Mouse (Mus musculus) MEL (cell line): ENCODE measurements at regions not wholly inside any gene's neighbourhood (a gene's known extent, or its start where the extent isn't known, plus 50 kb on each side); places are given as distances from the start of the nearest gene placed in this dataset.

Experiments used
- DNase-seq: peaks from one replicate; pipeline ENCODE4 v3.0.0; 2011; ENCODE audit warnings: low read depth, low spot score
- H3K27ac ChIP-seq: 2 replicates; pipeline ENCODE4 v1.5.1; 2012; ENCODE audit warnings: low read depth, mild to moderate bottlenecking, control low read depth, low read length, moderate library complexity; ENCODE audit not compliant: control insufficient read depth
- H3K27me3 ChIP-seq, 2 experiments: fragments of 150-350 bp in 1 of 2; sonication (generic) in 1 of 2; 2 replicates each; pipeline ENCODE4 v1.6.1; 2012; ENCODE audit warnings: low read length in 2 of 2, mild to moderate bottlenecking in 2 of 2, improper control_type of control experiment in 1 of 2, moderate library complexity in 1 of 2; ENCODE audit not compliant: insufficient read depth in 2 of 2, control insufficient read depth in 1 of 2
- H3K36me3 ChIP-seq, 2 experiments: 2 replicates each; pipeline ENCODE4 v1.6.1; 2012 to 2014; ENCODE audit warnings: low read length in 2 of 2, improper control_type of control experiment in 1 of 2, inconsistent platforms in 1 of 2, mild to moderate bottlenecking in 1 of 2; ENCODE audit not compliant: insufficient read depth in 2 of 2, control insufficient read depth in 1 of 2
- H3K4me1 ChIP-seq, 2 experiments: fragments of 150-350 bp in 1 of 2; sonication (generic) in 1 of 2; 2 replicates each; pipeline ENCODE4 v1.6.1; 2012; ENCODE audit warnings: low read length in 2 of 2, improper control_type of control experiment in 1 of 2, mild to moderate bottlenecking in 1 of 2; ENCODE audit not compliant: insufficient read depth in 2 of 2, control insufficient read depth in 1 of 2
- H3K4me3 ChIP-seq, 2 experiments: fragments of 150-350 bp in 1 of 2; sonication (generic) in 1 of 2; 2 replicates each; pipeline ENCODE4 v1.5.1; 2012; ENCODE audit warnings: low read depth in 2 of 2, low read length in 2 of 2, mild to moderate bottlenecking in 2 of 2, moderate library complexity in 2 of 2, control low read depth in 1 of 2, improper control_type of control experiment in 1 of 2; ENCODE audit not compliant: control insufficient read depth in 1 of 2, insufficient read depth in 1 of 2
- H3K79me2 ChIP-seq: 2 replicates; pipeline ENCODE4 v1.6.1; 2012; ENCODE audit warnings: mild to moderate bottlenecking, low read length, moderate library complexity; ENCODE audit not compliant: control insufficient read depth, poor library complexity, insufficient read depth
- H3K9ac ChIP-seq: 2 replicates; pipeline ENCODE4 v1.6.1; 2012; ENCODE audit warnings: low read depth, mild to moderate bottlenecking, control low read depth, low read length, moderate library complexity; ENCODE audit not compliant: control insufficient read depth, poor library complexity, severe bottlenecking
- H3K9me3 ChIP-seq: fragments of 150-350 bp; sonication (generic); replicated peaks from 2 replicates; pipeline ENCODE4 v1.6.1; 2012; ENCODE audit warnings: mild to moderate bottlenecking, low read length, improper control_type of control experiment, moderate library complexity; ENCODE audit not compliant: insufficient read depth
- CHD2 ChIP-seq: IDR thresholded peaks from 2 replicates; pipeline ENCODE4 v1.6.1; 2011; ENCODE audit warnings: low read length, improper control_type of control experiment
- E2F4 ChIP-seq: IDR thresholded peaks from 2 replicates; pipeline ENCODE4 v1.6.1; 2011; ENCODE audit warnings: low read depth, low read length, improper control_type of control experiment, borderline replicate concordance
- ELF1 ChIP-seq: IDR thresholded peaks from 2 replicates; pipeline ENCODE4 v1.6.1; 2014; ENCODE audit warnings: low read depth, mild to moderate bottlenecking, inconsistent platforms, low read length, improper control_type of control experiment, moderate library complexity
- ETS1 ChIP-seq: IDR thresholded peaks from 2 replicates; pipeline ENCODE4 v1.6.1; 2012; ENCODE audit warnings: low read depth, mild to moderate bottlenecking, inconsistent platforms, low read length, improper control_type of control experiment, moderate library complexity
- GABPA ChIP-seq: IDR thresholded peaks from 2 replicates; pipeline ENCODE4 v1.6.1; 2012; ENCODE audit warnings: low read depth, mild to moderate bottlenecking, inconsistent platforms, low read length, improper control_type of control experiment, moderate library complexity
- HCFC1 ChIP-seq: IDR thresholded peaks from 2 replicates; pipeline ENCODE4 v1.6.1; 2012; ENCODE audit warnings: low read depth, mild to moderate bottlenecking, inconsistent platforms, low read length, improper control_type of control experiment, moderate library complexity
- KAT2A ChIP-seq: conservative IDR thresholded peaks from 2 replicates; pipeline ENCODE4 v1.6.1; 2012; ENCODE audit warnings: low read depth, low read length, improper control_type of control experiment, inconsistent platforms
- MAX ChIP-seq: IDR thresholded peaks from 2 replicates; pipeline ENCODE4 v1.6.1; 2011; ENCODE audit warnings: low read length, improper control_type of control experiment
- MAZ ChIP-seq: IDR thresholded peaks from 2 replicates; pipeline ENCODE4 v1.6.1; 2012; ENCODE audit warnings: low read depth, mild to moderate bottlenecking, inconsistent platforms, low read length, improper control_type of control experiment
- MYB ChIP-seq: IDR thresholded peaks from 2 replicates; pipeline ENCODE4 v1.6.1; 2011; ENCODE audit warnings: mild to moderate bottlenecking, low read depth, low read length, improper control_type of control experiment
- NELFE ChIP-seq: IDR thresholded peaks from 2 replicates; pipeline ENCODE4 v1.6.1; 2011; ENCODE audit warnings: low read depth, low read length, improper control_type of control experiment
- NRF1 ChIP-seq: IDR thresholded peaks from 2 replicates; pipeline ENCODE4 v1.6.1; 2014; ENCODE audit warnings: low read depth, mild to moderate bottlenecking, inconsistent platforms, low read length, improper control_type of control experiment, moderate library complexity; ENCODE audit not compliant: poor library complexity, insufficient read depth, severe bottlenecking
- POLR2AphosphoS5 ChIP-seq: IDR thresholded peaks from 2 replicates; pipeline ENCODE4 v1.6.1; 2012; ENCODE audit warnings: low read depth, borderline replicate concordance, mild to moderate bottlenecking, inconsistent platforms, low read length, moderate library complexity, mixed read lengths
- TBP ChIP-seq: IDR thresholded peaks from 2 replicates; pipeline ENCODE4 v1.8.0; 2011; ENCODE audit warnings: low read depth, low read length, improper control_type of control experiment
- TCF12 ChIP-seq: IDR thresholded peaks from 2 replicates; pipeline ENCODE4 v1.6.1; 2014; ENCODE audit warnings: low read depth, mild to moderate bottlenecking, inconsistent platforms, low read length, improper control_type of control experiment, moderate library complexity
- USF2 ChIP-seq, 2 experiments: IDR thresholded peaks; 2 replicates each; pipeline ENCODE4 v1.6.1; 2011 to 2012; ENCODE audit warnings: improper control_type of control experiment in 2 of 2, low read length in 2 of 2, borderline replicate concordance in 1 of 2, inconsistent platforms in 1 of 2, low read depth in 1 of 2, mild to moderate bottlenecking in 1 of 2; ENCODE audit not compliant: insufficient read depth in 1 of 2
- ZKSCAN1 ChIP-seq: IDR thresholded peaks from 2 replicates; pipeline ENCODE4 v1.6.1; 2012; ENCODE audit warnings: low read depth, mild to moderate bottlenecking, inconsistent platforms, low read length, improper control_type of control experiment, moderate library complexity
- ZMIZ1 ChIP-seq: IDR thresholded peaks from 2 replicates; pipeline ENCODE4 v1.6.1; 2012; ENCODE audit warnings: low read depth, mild to moderate bottlenecking, inconsistent platforms, low read length, improper control_type of control experiment, moderate library complexity
- ZNF384 ChIP-seq: IDR thresholded peaks from 2 replicates; pipeline ENCODE4 v1.6.1; 2012; ENCODE audit warnings: low read depth, mild to moderate bottlenecking, inconsistent platforms, low read length, improper control_type of control experiment

GRCm38 (mm10) chr2:57453896-57454679 is 216.7 kb downstream of the Gpd2 start:
- no peak for DNase-seq
- Histone ChIP-seq H3K27ac (no peak overlapping the region), H3K9ac (no peak overlapping the region), H3K4me1 (no peaks in the 10 kb centered on the region), H3K9me3 (no peaks in the 10 kb centered on the region), H3K4me3 (no peak overlapping the region), H3K36me3 (no peaks in the 10 kb centered on the region), H3K27me3 (no peaks in the 10 kb centered on the region; a peak in 1 of 4 replicates), H3K79me2 (no peaks in the 10 kb centered on the region)
- TF ChIP-seq TCF12 (no peak), ELF1 (no peak), ETS1 (no peak), ZKSCAN1 (no peak), HCFC1 (no peak), NELFE (no peak), MYB (no peak), GABPA (no peak), MAZ (no peak), TBP (no peak), CHD2 (no peak), USF2 (IDR thresholded peaks at IDR 0.05; ENCODE audit: borderline replicate concordance in 1 of 2, insufficient read depth in 1 of 2, low read depth in 1 of 2, low read length in 2 of 2) (no peak)

- no peaks in the 10 kb centered on the region for H3K36me3 ChIP-seq
- H3K27me3 ChIP-seq: no peaks in the 10 kb centered on the region
- H3K4me3 ChIP-seq: no peak overlapping the region
- no peak overlapping the region for H3K27ac ChIP-seq
- no peak for TF ChIP-seq KAT2A
- no peak for TF ChIP-seq ELF1
- no peak for TF ChIP-seq E2F4
- TF ChIP-seq, all 39 proteins: peak for 0
- no peak for DNase-seq
- H3K9ac ChIP-seq: no peak overlapping the region
- no peaks in the 10 kb centered on the region for H3K4me1 ChIP-seq
- no peaks in the 10 kb centered on the region for H3K79me2 ChIP-seq
- no peaks in the 10 kb centered on the region for H3K9me3 ChIP-seq
These were observed 222.5 kb downstream of the Gpd2 start for GRCm38 (mm10) chr2:57459901-57460300.

GRCm38 (mm10) chr2:57473873-57474272 is 236.4 kb downstream of the Gpd2 start:
- TF ChIP-seq TBP (no peak), ZKSCAN1 (no peak), POLR2AphosphoS5 (no peak), ZMIZ1 (no peak), NRF1 (no peak), MAX (no peak), ZNF384 (no peak)
- no peak overlapping the region for H3K4me3 ChIP-seq
- no peaks in the 10 kb centered on the region for H3K4me1 ChIP-seq
- H3K27ac ChIP-seq: no peak overlapping the region
- DNase-seq: no peak
- no peaks in the 10 kb centered on the region for H3K9me3 ChIP-seq
- no peaks in the 10 kb centered on the region for H3K36me3 ChIP-seq
- H3K79me2 ChIP-seq: no peaks in the 10 kb centered on the region
- no peaks in the 10 kb centered on the region for H3K27me3 ChIP-seq
- H3K9ac ChIP-seq: no peak overlapping the region
